Mouse (Mus musculus) CH12.LX (cell line): ENCODE data around the gene Ccl17. TPM values are rescaled to one million over a fixed set of nuclear protein-coding genes. Genes with fewer than 3 reads are reported as not detected.
A peak's percentile ranks its signal among the peaks of the same experiment; 100 is the strongest.
"Not testable (repeated sequence)": the region's sequence is repeated elsewhere in the genome, so short reads cannot be mapped to it uniquely, and the experiment has no call there.

ENCODE experiments used
- DNase-seq: peaks from one replicate; pipeline ENCODE4 v3.0.0-alpha.2; 2013; ENCODE audit errors: extremely low read depth
- H3K27ac ChIP-seq: 2 replicates; pipeline ENCODE4 v1.5.1; 2012; ENCODE audit warnings: low read depth, mild to moderate bottlenecking, control low read depth, moderate library complexity; ENCODE audit not compliant: insufficient read depth
- H3K27me3 ChIP-seq: replicated peaks from 2 replicates; pipeline ENCODE3; 2012; ENCODE audit warnings: inconsistent platforms
- H3K36me3 ChIP-seq, 2 experiments: replicated peaks in 1 of 2; 2 replicates each; pipeline versions ENCODE3 to v1.6.1; 2012; ENCODE audit warnings: inconsistent platforms in 1 of 2, low read length in 1 of 2, mild to moderate bottlenecking in 1 of 2, mixed read lengths in 1 of 2, moderate library complexity in 1 of 2; ENCODE audit not compliant: control insufficient read depth in 1 of 2, insufficient read depth in 1 of 2
- H3K4me1 ChIP-seq, 2 experiments: 2 replicates each; pipeline ENCODE4 v1.6.1; 2012; ENCODE audit warnings: inconsistent platforms in 1 of 2, moderate library complexity in 1 of 2; ENCODE audit not compliant: insufficient read depth in 2 of 2, control insufficient read depth in 1 of 2
- H3K4me2 ChIP-seq: 2 replicates; pipeline ENCODE4 v1.6.1; 2012; ENCODE audit warnings: low read depth, mild to moderate bottlenecking, control low read depth; ENCODE audit not compliant: poor library complexity, insufficient read depth, severe bottlenecking
- H3K4me3 ChIP-seq, 3 experiments: fragments of 150-350 bp in 1 of 3; sonication (generic) in 1 of 3; replicated peaks in 1 of 3; 2 replicates each; pipeline versions ENCODE3 to v1.5.1; 2011 to 2012; ENCODE audit warnings: low read depth in 2 of 3, low read length in 2 of 3, mild to moderate bottlenecking in 2 of 3, moderate library complexity in 2 of 3, control low read depth in 1 of 3, improper control_type of control experiment in 1 of 3, inconsistent platforms in 1 of 3, mixed read lengths in 1 of 3; ENCODE audit not compliant: poor library complexity in 1 of 3
- H3K79me2 ChIP-seq: replicated peaks from 2 replicates; pipeline ENCODE4 v1.6.1; 2012; ENCODE audit warnings: mild to moderate bottlenecking, moderate library complexity; ENCODE audit not compliant: control insufficient read depth, poor library complexity, insufficient read depth, severe bottlenecking; ENCODE audit errors: extremely low read depth
- H3K9ac ChIP-seq: 2 replicates; pipeline ENCODE4 v1.6.1; 2012; ENCODE audit warnings: low read depth, mild to moderate bottlenecking, control low read depth, moderate library complexity; ENCODE audit not compliant: insufficient read depth
- H3K9me3 ChIP-seq: replicated peaks from 2 replicates; pipeline ENCODE3; 2012; ENCODE audit warnings: low read length, inconsistent platforms, mixed read lengths
- BHLHE40 ChIP-seq: IDR thresholded peaks from 2 replicates; pipeline ENCODE4 v1.6.1; 2011; ENCODE audit warnings: mild to moderate bottlenecking, low read depth, low read length, improper control_type of control experiment
- CHD1 ChIP-seq: IDR thresholded peaks from 2 replicates; pipeline ENCODE4 v1.6.1; 2012; ENCODE audit warnings: low read depth, low read length, improper control_type of control experiment, inconsistent platforms
- CTCF ChIP-seq, 2 experiments: IDR thresholded peaks in 1 of 2; conservative IDR thresholded peaks in 1 of 2; 2 replicates each; pipeline ENCODE4 v1.5.1; 2011 to 2012; ENCODE audit warnings: low read depth in 2 of 2, low read length in 2 of 2, improper control_type of control experiment in 1 of 2, inconsistent platforms in 1 of 2, mild to moderate bottlenecking in 1 of 2, moderate library complexity in 1 of 2
- GABPA ChIP-seq: IDR thresholded peaks from 2 replicates; pipeline ENCODE4 v1.6.1; 2012; ENCODE audit warnings: low read depth, low read length, improper control_type of control experiment, inconsistent platforms; ENCODE audit not compliant: insufficient replicate concordance
- HCFC1 ChIP-seq: IDR thresholded peaks from 2 replicates; pipeline ENCODE4 v1.6.1; 2012; ENCODE audit warnings: low read depth, mild to moderate bottlenecking, inconsistent platforms, low read length, improper control_type of control experiment
- IRF4 ChIP-seq: IDR thresholded peaks from 2 replicates; pipeline ENCODE4 v1.6.1; 2014; ENCODE audit warnings: low read depth, mild to moderate bottlenecking, inconsistent platforms, low read length, improper control_type of control experiment
- MAFK ChIP-seq: IDR thresholded peaks from 2 replicates; pipeline ENCODE4 v1.6.1; 2011; ENCODE audit warnings: low read length, improper control_type of control experiment; ENCODE audit not compliant: insufficient replicate concordance
- MAX ChIP-seq: IDR thresholded peaks from 2 replicates; pipeline ENCODE4 v1.6.1; 2011; ENCODE audit warnings: low read length, improper control_type of control experiment
- NELFE ChIP-seq: IDR thresholded peaks from 2 replicates; pipeline ENCODE4 v1.6.1; 2011; ENCODE audit warnings: low read depth, low read length, improper control_type of control experiment
- PAX5 ChIP-seq: IDR thresholded peaks from 2 replicates; pipeline ENCODE4 v1.6.1; 2012; ENCODE audit warnings: low read length, inconsistent platforms, mixed read lengths
- SMC3 ChIP-seq: IDR thresholded peaks from 2 replicates; pipeline ENCODE4 v1.6.1; 2011; ENCODE audit warnings: low read depth, low read length, improper control_type of control experiment
- USF1 ChIP-seq: IDR thresholded peaks from 2 replicates; pipeline ENCODE4 v1.6.1; 2014; ENCODE audit warnings: low read depth, mild to moderate bottlenecking, inconsistent platforms, low read length, improper control_type of control experiment
- ZKSCAN1 ChIP-seq: IDR thresholded peaks from 2 replicates; pipeline ENCODE4 v1.6.1; 2012; ENCODE audit warnings: low read depth, inconsistent platforms, low read length, improper control_type of control experiment, borderline replicate concordance
- ZMIZ1 ChIP-seq: IDR thresholded peaks from 2 replicates; pipeline ENCODE4 v1.6.1; 2012; ENCODE audit warnings: low read depth, mild to moderate bottlenecking, inconsistent platforms, low read length, improper control_type of control experiment
- dilution Hi-C: fragments of 300-500 bp; cut with MboI; formaldehyde crosslinking; loops from 2 replicates; pipeline ENCODE4 v1.14.3; 2020; ENCODE audit warnings: low sequenced_read_pairs; ENCODE audit not compliant: extremely low pct_unique_long_range_greater_than_20kb, extremely low pct_ligation_motif_present
- in situ Hi-C: fragments of 300-500 bp; cut with MboI; formaldehyde crosslinking; loops from 3 replicates; pipeline ENCODE4 v1.14.3; 2019; ENCODE audit warnings: low sequenced_read_pairs, low pct_ligation_motif_present, low pct_unique_long_range_greater_than_20kb, mixed read lengths
- polyA plus RNA-seq: library from polyadenylated mRNA; unstranded; fragments of >175 nt; gene quantifications from 2 replicates; pipeline ENCODE4 v1.2.1, GENCODE M21; 2012; ENCODE audit warnings: low read depth; ENCODE audit not compliant: insufficient read length
- total RNA-seq, 2 experiments: library from RNA; depleted of rRNA; stranded (reverse); fragments of 300-350 nt in 1 of 2; fragments of >200 nt in 1 of 2; gene quantifications; 2 replicates each; pipeline ENCODE4 v1.2.3; 2012 to 2014

Gene Ccl17
- total and polyA plus RNA-seq, 3 experiments = 1.3 to 2.6 (median 2.1) TPM

- Histone ChIP-seq H3K4me2 (no peak overlapping the region), H3K79me2 (peaks cover 17% of the 10 kb centered on the region), H3K9me3 (no peaks in the 10 kb centered on the region), H3K9ac (no peak overlapping the region), H3K36me3 (peaks cover 25 to 44% of the 10 kb centered on the region in 2 experiments), H3K27ac (no peak overlapping the region), H3K4me3 (no peak overlapping the region), H3K4me1 (peaks cover 0 to 13% of the 10 kb centered on the region in 2 experiments; a peak in 2 of 4 replicates), H3K27me3 (no peaks in the 10 kb centered on the region)
- dilution Hi-C loops (no loop called here), in situ Hi-C loops (no loop called here)
- TF ChIP-seq CTCF (conservative IDR thresholded peaks at IDR 0.05 in 1 of 2, IDR thresholded peaks at IDR 0.05 in 1 of 2; ENCODE audit: low read depth in 2 of 2, low read length in 2 of 2) (peak in 1 of 2 experiments; percentile 22; a peak in 1 of 4 replicates), ZKSCAN1 (no peak), HCFC1 (no peak)
- no peak for DNase-seq
Measured at GRCm38 (mm10) chr8:94841183-94841582, 30.9 kb downstream of the Ccl17 start.

GRCm38 (mm10) chr8:94850049-94850448, 39.8 kb downstream of the Ccl17 start:
- Histone ChIP-seq H3K4me1 (no peaks in the 10 kb centered on the region), H3K9ac (no peak overlapping the region), H3K27ac (no peak overlapping the region), H3K36me3 (peaks cover 75 to 90% of the 10 kb centered on the region in 2 experiments), H3K79me2 (no peaks in the 10 kb centered on the region), H3K4me3 (no peak overlapping the region), H3K9me3 (no peaks in the 10 kb centered on the region), H3K27me3 (no peaks in the 10 kb centered on the region), H3K4me2 (no peak overlapping the region)
- no peak for DNase-seq
- TF ChIP-seq MAX (no peak), NELFE (no peak), IRF4 (no peak), CHD1 (no peak), SMC3 (no peak), BHLHE40 (no peak), PAX5 (no peak), USF1 (no peak), ZKSCAN1 (no peak), MAFK (no peak), ZMIZ1 (no peak), GABPA (no peak)
- in situ Hi-C loops = no loop called here
- dilution Hi-C loops = no loop called here

GRCm38 (mm10) chr8:94854761-94855160, 44.5 kb downstream of the Ccl17 start:
- dilution Hi-C loops, H3K9me3 ChIP-seq, DNase-seq, in situ Hi-C loops, H3K9ac ChIP-seq, H3K4me3 ChIP-seq, H3K4me2 ChIP-seq, H3K27me3 ChIP-seq, H3K27ac ChIP-seq: not testable (repeated sequence)
- peaks cover 45 to 67% of the 10 kb centered on the region in 2 experiments for H3K36me3 ChIP-seq
- H3K79me2 ChIP-seq = peaks cover 22% of the 10 kb centered on the region
- peaks cover 4 to 15% of the 10 kb centered on the region in 2 experiments for H3K4me1 ChIP-seq
